ENCODE assay signal across 16 mouse cellular contexts in genomic region chr1:88309905-88310304, GRCm38 (mm10). TPM values are rescaled to one million over a fixed set of nuclear protein-coding genes. Genes with fewer than 3 reads are reported as not detected.
A peak's percentile ranks its signal among the peaks of the same experiment; 100 is the strongest.
DNase-seq lines count a peak whose midpoint lies in the region; ATAC-seq and TF ChIP-seq lines count a peak whose summit lies in the region.
"Had no signal": no experiment of that assay in that cellular context is flagged by ENCODE, and none has a peak within 500 bp of the region (broad histone marks: within the 10 kb centered on the region; RNA-seq: fewer than 3 reads in every experiment).

No protein-coding gene starts in this region.

- whole genome bisulfite sequencing in heart, embryonic 11.5 days (ENCODE audit: insufficient replicate concordance), result 45% methylated on average over 3 of the region's 3 CpGs
- WGBS in heart, adult 2 months, result 39% methylated on average over 3 of the region's 3 CpGs
- WGBS in kidney, embryonic 15.5 days, result 53% methylated on average over 3 of the region's 3 CpGs
- WGBS in embryonic facial prominence, embryonic 14.5 days, result 50% methylated on average over 3 of the region's 3 CpGs

- H3K36me3 ChIP-seq in heart, embryonic 11.5 days (ENCODE audit: control insufficient read depth, insufficient read depth, low read length), result no peaks in the 10 kb centered on the region
- H3K36me3 ChIP-seq in heart, adult 2 months (ENCODE audit: control insufficient read depth, insufficient read depth, low read length), result no peaks in the 10 kb centered on the region
- H3K36me3 ChIP-seq in kidney, embryonic 15.5 days, result no peaks in the 10 kb centered on the region
- H3K36me3 ChIP-seq in embryonic facial prominence, embryonic 14.5 days (ENCODE audit: control insufficient read depth, insufficient read depth, low read length), result no peaks in the 10 kb centered on the region
- H3K36me3 ChIP-seq: limb, embryonic 15.5 days had no signal

- peaks cover 52% of the 10 kb centered on the region for H3K9me3 ChIP-seq in heart, embryonic 11.5 days (replicated peaks; ENCODE audit: control insufficient read depth, low read length)
- H3K9me3 ChIP-seq in kidney, embryonic 15.5 days (replicated peaks), result peaks cover 49% of the 10 kb centered on the region
- H3K9me3 ChIP-seq in embryonic facial prominence, embryonic 14.5 days (ENCODE audit: control insufficient read depth, low read length), result peaks cover 54% of the 10 kb centered on the region

- 0 out of 2 replicates have a peak, but pooled peaks have one; percentile 7 for ATAC-seq in heart, embryonic 11.5 days (replicated peaks; ENCODE audit: insufficient number of reproducible peaks, low FRiP score, low TSS enrichment)
- ATAC-seq in kidney, embryonic 15.5 days (replicated peaks; ENCODE audit: low FRiP score), result peak; percentile 24; the same call in 1 of the 2 replicates
- peak; percentile 24; the same call in 1 of the 2 replicates for ATAC-seq in embryonic facial prominence, embryonic 14.5 days (ENCODE audit: low read depth)

- H3K4me1 ChIP-seq in heart, embryonic 11.5 days (ENCODE audit: control insufficient read depth, insufficient read depth, low read length), result no peaks in the 10 kb centered on the region
- H3K4me1 ChIP-seq in heart, adult 2 months (ENCODE audit: control insufficient read depth, insufficient read depth, low read length), result no peaks in the 10 kb centered on the region
- no peaks in the 10 kb centered on the region for H3K4me1 ChIP-seq in kidney, embryonic 15.5 days
- no peaks in the 10 kb centered on the region for H3K4me1 ChIP-seq in embryonic facial prominence, embryonic 14.5 days (ENCODE audit: control insufficient read depth, insufficient read depth, low read length)
- H3K4me1 ChIP-seq: limb, embryonic 15.5 days had no signal

- no peak for TF ChIP-seq CTCF in heart, adult 2 months (IDR thresholded peaks at IDR 0.05)

- TF ChIP-seq POLR2A in heart, adult 2 months (IDR thresholded peaks at IDR 0.05; ENCODE audit: insufficient read depth, low read depth, low read length), result no peak

- no peak for TF ChIP-seq EP300 in heart, adult 2 months (IDR thresholded peaks at IDR 0.05; ENCODE audit: insufficient read depth, low read depth, low read length)

- no peaks in the 10 kb centered on the region for H3K27me3 ChIP-seq in heart, embryonic 11.5 days (ENCODE audit: control insufficient read depth, insufficient read depth, low read length)
- peaks cover 2% of the 10 kb centered on the region; the same call in 1 of the 2 replicates for H3K27me3 ChIP-seq in heart, adult 2 months (ENCODE audit: control insufficient read depth, insufficient read depth, low read length)
- H3K27me3 ChIP-seq in kidney, embryonic 15.5 days, result no peaks in the 10 kb centered on the region
- H3K27me3 ChIP-seq in embryonic facial prominence, embryonic 14.5 days (replicated peaks; ENCODE audit: control insufficient read depth, insufficient read depth, low read length), result no peaks in the 10 kb centered on the region
- H3K27me3 ChIP-seq: limb, embryonic 15.5 days had no signal

- no peak overlapping the region for H3K4me3 ChIP-seq in heart, embryonic 11.5 days (ENCODE audit: low read depth, low read length)
- H3K4me3 ChIP-seq in heart, adult 2 months, result no peak overlapping the region
- H3K4me3 ChIP-seq in kidney, embryonic 15.5 days (replicated peaks), result no peak overlapping the region
- H3K4me3 ChIP-seq in embryonic facial prominence, embryonic 14.5 days (ENCODE audit: low read depth, low read length), result no peak overlapping the region
- H3K4me3 ChIP-seq: limb, embryonic 15.5 days had no signal

- no peak overlapping the region for H3K9ac ChIP-seq in heart, embryonic 11.5 days (ENCODE audit: low read depth, low read length)
- H3K9ac ChIP-seq in heart, adult 2 months (ENCODE audit: low read depth, low read length), result no peak overlapping the region
- H3K9ac ChIP-seq in kidney, embryonic 15.5 days, result no peak overlapping the region
- H3K9ac ChIP-seq in embryonic facial prominence, embryonic 14.5 days (ENCODE audit: low read depth, low read length), result no peak overlapping the region
- H3K9ac ChIP-seq: limb, embryonic 15.5 days had no signal

- H3K79me2 ChIP-seq in heart, adult 2 months (replicated peaks; ENCODE audit: control insufficient read depth, insufficient read depth, low read length), result no peaks in the 10 kb centered on the region

- no peak for DNase-seq in heart, adult 2 months
- no peak for DNase-seq in kidney, postnatal 14 days
- peak; percentile 6 for DNase-seq in 416B (ENCODE audit: low read depth)
- no peak for DNase-seq in embryonic facial prominence, embryonic 14.5 days (ENCODE audit: low spot score)
- DNase-seq in thymus, adult 18-20 months, result no peak
- no peak for DNase-seq in layer of hippocampus, postnatal 14 days (ENCODE audit: low spot score in 2 of 2)
- DNase-seq: cerebellum, adult 18-20 months; kidney, postnatal 36 days; layer of hippocampus, postnatal 36 days; lung, postnatal 36 days; spleen, adult 18-20 months had no signal

- H3K4me2 ChIP-seq in heart, embryonic 11.5 days, result no peak overlapping the region
- H3K4me2 ChIP-seq in kidney, embryonic 15.5 days, result no peak overlapping the region
- H3K4me2 ChIP-seq in embryonic facial prominence, embryonic 14.5 days (ENCODE audit: low read depth, low read length), result no peak overlapping the region
- H3K4me2 ChIP-seq: limb, embryonic 15.5 days had no signal

- H3K27ac ChIP-seq in heart, embryonic 11.5 days (ENCODE audit: low read depth, low read length), result no peak overlapping the region
- no peak overlapping the region for H3K27ac ChIP-seq in heart, adult 2 months
- H3K27ac ChIP-seq in kidney, embryonic 15.5 days, result no peak overlapping the region
- no peak overlapping the region for H3K27ac ChIP-seq in embryonic facial prominence, embryonic 14.5 days (replicated peaks; ENCODE audit: low read depth, low read length)
- H3K27ac ChIP-seq: limb, embryonic 15.5 days had no signal

- intact Hi-C loops in heart, adult 2 months (cut with DNase I), result no loop called here

RNA-seq across cellular contexts. Expression of gene Trpm8, which starts 32.4 kb away (rescaled TPM):
- 0.10 TPM in 1 of 2 replicates, not detected in the other for polyA plus RNA-seq in heart, embryonic 11.5 days (2014; fragmentation: Nextera tagmentation; extraction: Ambion mirVana)
- total RNA-seq in heart, adult 2 months (2021), result not detected
- not detected in 2 replicates for polyA plus RNA-seq in heart, adult 2 months (2012; rRNA removed)
- polyA plus RNA-seq in kidney, embryonic 15.5 days (2015; fragmentation: Nextera tagmentation; extraction: Ambion mirVana), result not detected in 2 replicates
- polyA plus RNA-seq in embryonic facial prominence, embryonic 14.5 days (2014; fragmentation: Nextera tagmentation; extraction: Ambion mirVana), result 0.07 TPM in 1 of 2 replicates, not detected in the other
- under 1 TPM; 0.25 to 0.57 TPM for total RNA-seq in layer of hippocampus, postnatal 14 days (2021)
- total RNA-seq: gastrocnemius, adult 18-20 months had no signal
- polyA plus RNA-seq: heart, postnatal 0 days; limb, embryonic 15.5 days had no signal

RNA-seq across cellular contexts. Expression of gene Hjurp, which starts 32.5 kb away (rescaled TPM):
- polyA plus RNA-seq in heart, embryonic 11.5 days (2014; fragmentation: Nextera tagmentation; extraction: Ambion mirVana), result 117 and 118 TPM in 2 replicates
- 10 to 100 TPM in 1 of 2 experiments, 1 to 10 TPM in 1; 8.7 to 11.5 TPM for total RNA-seq in heart, adult 2 months (2021)
- polyA plus RNA-seq in heart, adult 2 months (2012; rRNA removed), result 12.7 and 23.9 TPM in 2 replicates
- polyA plus RNA-seq in kidney, embryonic 15.5 days (2015; fragmentation: Nextera tagmentation; extraction: Ambion mirVana), result 162 and 175 TPM in 2 replicates
- polyA plus RNA-seq in embryonic facial prominence, embryonic 14.5 days (2014; fragmentation: Nextera tagmentation; extraction: Ambion mirVana), result 110 and 137 TPM in 2 replicates
- total RNA-seq in layer of hippocampus, postnatal 14 days (2021), result 10 to 100 TPM; 36.0 to 37.2 TPM
